Mouse (Mus musculus) limb, embryonic 12.5 days (tissue): ENCODE results near the gene Fn1. TPM values are rescaled to one million over a fixed set of nuclear protein-coding genes. Genes with fewer than 3 reads are reported as not detected.

Experiments
- ATAC-seq: fragments of 200-750 bp; cut with Nextera tagmentation; 2 replicates; pipeline ENCODE4 v1.8.0; 2017; ENCODE audit warnings: low read depth, moderate TSS enrichment; ENCODE audit not compliant: insufficient number of reproducible peaks, insufficient read depth, low FRiP score, low TSS enrichment
- H3K27ac ChIP-seq: fragments of 300-500 bp; sonication (generic); 2 replicates; pipeline ENCODE4 v1.5.1; 2016; ENCODE audit warnings: mild to moderate bottlenecking, moderate library complexity
- H3K27me3 ChIP-seq: fragments of 300-500 bp; sonication (generic); 2 replicates; pipeline ENCODE4 v1.6.1; 2016; ENCODE audit warnings: mild to moderate bottlenecking, moderate library complexity
- H3K36me3 ChIP-seq: fragments of 300-500 bp; sonication (generic); 2 replicates; pipeline ENCODE4 v1.6.1; 2016; ENCODE audit warnings: mild to moderate bottlenecking, moderate library complexity
- H3K4me1 ChIP-seq: fragments of 300-500 bp; sonication (generic); replicated peaks from 2 replicates; pipeline ENCODE4 v1.6.1; 2016
- H3K4me2 ChIP-seq: fragments of 300-500 bp; sonication (generic); 2 replicates; pipeline ENCODE4 v1.6.1; 2016; ENCODE audit warnings: mild to moderate bottlenecking, moderate library complexity
- H3K4me3 ChIP-seq: fragments of 300-500 bp; sonication (generic); replicated peaks from 2 replicates; pipeline ENCODE4 v1.5.1; 2016; ENCODE audit warnings: mild to moderate bottlenecking
- H3K9ac ChIP-seq: fragments of 300-500 bp; sonication (generic); replicated peaks from 2 replicates; pipeline ENCODE4 v1.6.1; 2016; ENCODE audit warnings: mild to moderate bottlenecking, moderate library complexity
- H3K9me3 ChIP-seq: fragments of 300-500 bp; sonication (generic); 2 replicates; pipeline ENCODE4 v1.6.1; 2016; ENCODE audit warnings: mild to moderate bottlenecking, moderate library complexity
- WGBS: fragments of 180-500 bp; shearing (Covaris S2); methylation state at CpG from one replicate; pipeline ENCODE4 v1.1.7; 2016; 5-methylcytosine and 5-hydroxymethylcytosine counted together
- polyA plus RNA-seq: library from polyadenylated mRNA; unstranded; fragments of >200 nt; fragmentation: Nextera tagmentation; extraction: Ambion mirVana; gene quantifications from 2 replicates; pipeline ENCODE4 v1.2.1, GENCODE M21; 2016

Gene Fn1
- polyA plus RNA-seq, 1 experiment from 2014 or later, result 187 TPM

GRCm38 (mm10) chr1:71605751-71606150 is 47.2 kb downstream of the Fn1 start:
- Histone ChIP-seq H3K4me3 (no peak overlapping the region), H3K4me2 (no peak overlapping the region), H3K4me1 (no peaks in the 10 kb centered on the region), H3K9ac (no peak overlapping the region), H3K9me3 (no peaks in the 10 kb centered on the region), H3K36me3 (peaks cover 95% of the 10 kb centered on the region), H3K27me3 (no peaks in the 10 kb centered on the region), H3K27ac (no peak overlapping the region)
- no peak for ATAC-seq
- WGBS, result 88% methylated on average over 2 of the region's 2 CpGs

GRCm38 (mm10) chr1:71595365-71595764 is 57.6 kb downstream of the Fn1 start:
- Histone ChIP-seq H3K36me3 (peaks cover 98% of the 10 kb centered on the region), H3K4me1 (no peaks in the 10 kb centered on the region), H3K27ac (no peak overlapping the region), H3K9me3 (no peaks in the 10 kb centered on the region), H3K4me2 (no peak overlapping the region), H3K4me3 (no peak overlapping the region), H3K27me3 (no peaks in the 10 kb centered on the region), H3K9ac (no peak overlapping the region)
- ATAC-seq, result no peak
- WGBS, result 93% methylated on average over 4 of the region's 4 CpGs

GRCm38 (mm10) chr1:71594268-71594667 is 58.7 kb downstream of the Fn1 start:
- 96% methylated on average over 2 of the region's 2 CpGs for WGBS
- no peak for ATAC-seq

GRCm38 (mm10) chr1:71593184-71593583 is 59.8 kb downstream of the Fn1 start:
- no peak overlapping the region for H3K27ac ChIP-seq
- H3K4me2 ChIP-seq, result no peak overlapping the region
- no peaks in the 10 kb centered on the region for H3K4me1 ChIP-seq
- no peak overlapping the region for H3K4me3 ChIP-seq
- 94% methylated on average over 9 of the region's 9 CpGs for WGBS
- no peaks in the 10 kb centered on the region for H3K27me3 ChIP-seq
- peaks cover 98% of the 10 kb centered on the region for H3K36me3 ChIP-seq
- H3K9me3 ChIP-seq, result no peaks in the 10 kb centered on the region
- H3K9ac ChIP-seq, result no peak overlapping the region
- ATAC-seq, result no peak

More at GRCm38 (mm10) chr1:71594268-71594667, 58.7 kb downstream of the Fn1 start:
- no peak overlapping the region for H3K4me2 ChIP-seq
- H3K9me3 ChIP-seq, result no peaks in the 10 kb centered on the region
- no peak overlapping the region for H3K4me3 ChIP-seq
- H3K36me3 ChIP-seq, result peaks cover 98% of the 10 kb centered on the region
- no peak overlapping the region for H3K9ac ChIP-seq
- H3K27me3 ChIP-seq, result no peaks in the 10 kb centered on the region
- H3K4me1 ChIP-seq, result no peaks in the 10 kb centered on the region
- H3K27ac ChIP-seq, result no peak overlapping the region

GRCm38 (mm10) chr1:71590038-71590437 is 63.0 kb downstream of the Fn1 start:
- Histone ChIP-seq H3K4me3 (no peak overlapping the region), H3K4me2 (no peak overlapping the region), H3K27me3 (no peaks in the 10 kb centered on the region), H3K9me3 (no peaks in the 10 kb centered on the region), H3K9ac (no peak overlapping the region), H3K27ac (no peak overlapping the region), H3K36me3 (peaks cover 98% of the 10 kb centered on the region), H3K4me1 (no peaks in the 10 kb centered on the region)
- no peak for ATAC-seq
- 94% methylated on average over 11 of the region's 11 CpGs for WGBS

GRCm38 (mm10) chr1:71586658-71587057 is 66.3 kb downstream of the Fn1 start:
- H3K4me3 ChIP-seq, result no peak overlapping the region
- no peak for ATAC-seq
- H3K27ac ChIP-seq, result no peak overlapping the region
- H3K27me3 ChIP-seq, result no peaks in the 10 kb centered on the region
- peaks cover 78% of the 10 kb centered on the region for H3K36me3 ChIP-seq
- H3K4me2 ChIP-seq, result no peak overlapping the region
- H3K9ac ChIP-seq, result no peak overlapping the region
- H3K9me3 ChIP-seq, result no peaks in the 10 kb centered on the region
- H3K4me1 ChIP-seq, result no peaks in the 10 kb centered on the region
- WGBS, result 93% methylated on average over 7 of the region's 7 CpGs

- no peak for ATAC-seq
- H3K27ac ChIP-seq, result no peak overlapping the region
- 91% methylated on average over 7 of the region's 7 CpGs for WGBS
- no peak overlapping the region for H3K9ac ChIP-seq
- no peaks in the 10 kb centered on the region for H3K9me3 ChIP-seq
- H3K27me3 ChIP-seq, result no peaks in the 10 kb centered on the region
- H3K4me3 ChIP-seq, result no peak overlapping the region
- peaks cover 69% of the 10 kb centered on the region for H3K36me3 ChIP-seq
- no peak overlapping the region for H3K4me2 ChIP-seq
- no peaks in the 10 kb centered on the region for H3K4me1 ChIP-seq
Measured at GRCm38 (mm10) chr1:71583900-71584299, 69.1 kb downstream of the Fn1 start.

GRCm38 (mm10) chr1:71583302-71583701 is 69.7 kb downstream of the Fn1 start:
- H3K9ac ChIP-seq, result no peak overlapping the region
- no peak overlapping the region for H3K4me3 ChIP-seq
- ATAC-seq, result no peak
- no peaks in the 10 kb centered on the region for H3K9me3 ChIP-seq
- WGBS, result 90% methylated on average over 8 of the region's 8 CpGs
- H3K27ac ChIP-seq, result no peak overlapping the region
- no peak overlapping the region for H3K4me2 ChIP-seq
- peaks cover 69% of the 10 kb centered on the region for H3K36me3 ChIP-seq
- H3K4me1 ChIP-seq, result no peaks in the 10 kb centered on the region
- H3K27me3 ChIP-seq, result no peaks in the 10 kb centered on the region

- Histone ChIP-seq H3K4me2 (no peak overlapping the region), H3K27ac (no peak overlapping the region), H3K27me3 (no peaks in the 10 kb centered on the region), H3K4me3 (no peak overlapping the region), H3K9me3 (no peaks in the 10 kb centered on the region), H3K36me3 (peaks cover 68% of the 10 kb centered on the region), H3K9ac (no peak overlapping the region), H3K4me1 (no peaks in the 10 kb centered on the region)
- no peak for ATAC-seq
- WGBS, result 93% methylated on average over 12 of the region's 12 CpGs
Measured at GRCm38 (mm10) chr1:71580408-71580807, 72.6 kb downstream of the Fn1 start.

- Histone ChIP-seq H3K9me3 (no peaks in the 10 kb centered on the region), H3K36me3 (peaks cover 64% of the 10 kb centered on the region), H3K27me3 (no peaks in the 10 kb centered on the region), H3K4me2 (no peak overlapping the region), H3K9ac (no peak overlapping the region), H3K4me1 (no peaks in the 10 kb centered on the region), H3K4me3 (no peak overlapping the region), H3K27ac (no peak overlapping the region)
- 89% methylated on average over 4 of the region's 4 CpGs for WGBS
- ATAC-seq, result no peak
Measured at GRCm38 (mm10) chr1:71579526-71579925, 73.5 kb downstream of the Fn1 start.

GRCm38 (mm10) chr1:71576837-71577236 is 76.2 kb downstream of the Fn1 start:
- H3K36me3 ChIP-seq, result peaks cover 81% of the 10 kb centered on the region
- no peaks in the 10 kb centered on the region for H3K9me3 ChIP-seq
- H3K27me3 ChIP-seq, result no peaks in the 10 kb centered on the region
- ATAC-seq, result no peak
- H3K4me2 ChIP-seq, result no peak overlapping the region
- no peaks in the 10 kb centered on the region for H3K4me1 ChIP-seq
- WGBS, result 92% methylated on average over 6 of the region's 6 CpGs
- no peak overlapping the region for H3K9ac ChIP-seq
- no peak overlapping the region for H3K27ac ChIP-seq
- H3K4me3 ChIP-seq, result no peak overlapping the region

- no peak overlapping the region for H3K9ac ChIP-seq
- H3K4me3 ChIP-seq, result no peak overlapping the region
- no peaks in the 10 kb centered on the region for H3K27me3 ChIP-seq
- 95% methylated on average over 7 of the region's 7 CpGs for WGBS
- H3K4me1 ChIP-seq, result no peaks in the 10 kb centered on the region
- H3K36me3 ChIP-seq, result peaks cover 90% of the 10 kb centered on the region
- no peak overlapping the region for H3K4me2 ChIP-seq
- ATAC-seq, result no peak
- H3K9me3 ChIP-seq, result no peaks in the 10 kb centered on the region
- no peak overlapping the region for H3K27ac ChIP-seq
Measured at GRCm38 (mm10) chr1:71575987-71576386, 77.0 kb downstream of the Fn1 start.
